Mouse (Mus musculus) bone marrow macrophage, adult 2 months (primary cell): ENCODE measurements at regions not wholly inside any gene's neighbourhood (a gene's known extent, or its start where the extent isn't known, plus 50 kb on each side); places are given as distances from the start of the nearest gene placed in this dataset.

Experiments used
- CTCF ChIP-seq: IDR thresholded peaks from 2 replicates; pipeline ENCODE4 v1.5.1; 2012; ENCODE audit warnings: low read depth, mild to moderate bottlenecking, low read length, moderate library complexity
- POLR2A ChIP-seq: IDR thresholded peaks from 2 replicates; pipeline ENCODE4 v1.6.1; 2012; ENCODE audit warnings: mild to moderate bottlenecking, low read depth, low read length, borderline replicate concordance

- no peak for TF ChIP-seq CTCF
- no peak for TF ChIP-seq POLR2A
Observed at GRCm38 (mm10) chr13:107935611-107936010, 108.6 kb upstream of the Smim15 start.
